Mouse (Mus musculus) T-helper 2 cell (primary cell): Measurements from ENCODE around the gene Rbm7.

ENCODE experiments used
- in situ Hi-C: fragments of 300-600 bp; cut with MboI, MseI; formaldehyde crosslinking; loops from one replicate; pipeline ENCODE4 v1.15.1; 2025; ENCODE audit warnings: high pct_unique_total_duplicates

The Rbm7 gene

GRCm38 (mm10) chr9:48480411-48481213 is 14.5 kb downstream of the Rbm7 start, which contains the start of gene Rexo2:
TSS of gene Rexo2 (minus strand) at chr9:48480623.
- in situ Hi-C loops = loop anchor here (25.0 kb wide), 1 partner anchor 507 kb away; the partner anchor contains the start of gene Usp28

GRCm38 (mm10) chr9:48479838-48480410 is 15.2 kb downstream of the Rbm7 start:
- in situ Hi-C loops = loop anchor here (25.0 kb wide), 1 partner anchor 507 kb away; the partner anchor contains the start of gene Usp28

- in situ Hi-C loops = loop anchor here (25.0 kb wide), 1 partner anchor 508 kb away; the partner anchor contains the start of gene Usp28
Measured at GRCm38 (mm10) chr9:48478808-48479207, 16.3 kb downstream of the Rbm7 start.

GRCm38 (mm10) chr9:48476236-48477165 is 18.6 kb downstream of the Rbm7 start:
- in situ Hi-C loops = loop anchor here (25.0 kb wide), 1 partner anchor 511 kb away; the partner anchor contains the start of gene Usp28

DNA sequence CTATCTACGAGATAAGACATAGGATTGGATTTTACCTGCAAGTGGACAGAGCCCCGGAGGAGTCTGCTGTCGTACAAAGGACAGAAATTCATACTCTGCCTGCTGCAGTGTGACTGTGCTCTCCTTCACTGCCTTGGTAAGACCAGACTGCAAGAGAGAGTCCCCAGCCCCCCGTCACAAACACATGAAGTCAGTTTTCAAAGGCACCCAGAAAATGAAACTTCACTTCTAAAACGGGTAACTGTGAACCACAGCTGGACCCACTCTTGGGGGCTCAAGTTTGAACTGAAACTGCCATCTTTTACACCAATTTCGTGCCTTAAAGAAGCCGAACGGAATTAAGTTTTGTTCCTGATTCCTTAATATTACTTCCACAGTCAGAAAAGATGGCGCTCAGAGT is 20.7 kb downstream of the Rbm7 start:
- in situ Hi-C loops = no loop called here

DNA sequence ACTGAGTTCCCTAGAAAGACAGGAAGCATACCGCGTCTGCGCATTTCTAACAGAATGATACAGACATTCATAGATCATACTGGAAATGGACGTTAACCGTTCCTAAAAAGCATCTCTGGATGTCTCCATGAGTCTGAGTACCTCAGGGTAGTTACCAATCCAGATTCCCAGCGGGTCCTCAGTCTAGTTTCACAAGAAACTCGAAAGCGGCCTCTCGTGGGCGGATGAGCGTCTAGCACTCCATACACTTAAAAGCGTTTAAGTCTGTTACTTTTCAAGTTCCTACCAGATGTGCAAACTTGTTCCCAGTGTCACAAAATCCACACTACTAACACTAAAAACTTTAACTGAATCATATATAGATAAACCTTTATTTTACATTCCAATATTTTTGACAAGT is 22.0 kb downstream of the Rbm7 start:
- in situ Hi-C loops = no loop called here

DNA sequence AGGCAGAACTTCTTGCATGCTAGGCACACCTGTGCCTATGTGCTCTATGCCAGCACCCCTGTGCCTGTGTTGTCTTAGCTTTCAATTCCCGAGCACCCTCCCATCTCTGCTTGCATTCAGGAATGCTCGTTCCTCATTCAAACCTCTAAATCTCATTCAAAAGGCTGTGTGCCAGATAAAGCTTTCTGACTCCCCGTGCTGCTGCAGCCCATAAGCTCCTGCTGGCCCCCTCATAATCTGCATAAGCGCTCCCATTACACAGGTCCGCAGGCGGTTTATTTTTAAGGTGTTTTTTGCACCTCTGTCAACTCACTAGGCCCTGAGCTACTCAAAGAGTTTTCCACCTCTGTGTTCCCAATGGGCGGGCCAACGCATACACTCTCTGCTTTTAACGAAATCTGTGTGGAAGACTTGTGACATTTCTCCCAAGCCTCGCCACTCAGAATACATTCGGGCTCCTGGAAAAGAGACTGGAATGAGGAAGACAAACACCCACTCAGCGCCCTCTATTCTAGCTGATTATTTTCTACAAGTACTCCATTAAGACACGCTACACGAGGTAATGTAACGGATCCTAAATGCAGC is 22.6 kb downstream of the Rbm7 start:
- in situ Hi-C loops = no loop called here

DNA sequence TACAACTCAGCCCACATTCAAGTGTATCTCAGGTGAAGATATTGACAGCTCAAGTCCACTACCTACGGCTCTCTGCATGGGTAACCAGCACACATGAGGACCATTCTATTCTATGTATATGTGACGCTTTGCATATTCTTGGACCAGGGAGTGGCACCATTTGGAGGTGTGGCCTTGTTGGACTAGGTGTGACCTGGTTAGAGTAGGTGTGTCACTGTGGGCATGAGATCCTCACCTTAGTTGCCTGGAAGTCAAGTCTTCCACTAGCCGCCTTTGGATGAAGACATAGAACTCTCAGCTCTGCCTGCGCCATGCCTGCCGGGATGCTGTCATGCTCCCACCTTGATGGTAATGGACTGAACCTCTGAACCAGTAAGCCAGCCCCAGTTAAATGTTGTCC is 27.6 kb downstream of the Rbm7 start:
- in situ Hi-C loops = loop anchor here (5.0 to 10.0 kb wide), 2 partner anchors 95 to 117 kb away; no protein-coding TSS in a partner anchor

DNA sequence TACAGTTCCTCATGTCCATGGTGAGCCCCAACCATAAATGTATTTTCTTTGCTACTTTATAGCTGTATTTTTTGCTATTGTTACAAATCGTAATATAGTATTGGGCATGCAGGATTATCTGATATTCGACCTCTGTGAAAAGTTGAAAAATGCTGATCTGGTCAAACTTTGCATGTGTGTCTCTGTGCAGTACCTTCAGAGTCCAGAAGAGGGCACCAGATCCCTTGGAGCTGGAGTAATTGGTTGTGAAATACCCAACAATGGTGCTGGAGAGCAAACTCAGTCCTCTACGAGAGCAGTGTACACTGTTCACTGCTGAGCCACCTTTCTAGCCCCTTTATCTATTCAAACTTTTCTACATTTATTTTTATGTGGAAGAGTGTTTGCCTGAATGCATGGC is 28.3 kb downstream of the Rbm7 start:
- in situ Hi-C loops = loop anchor here (5.0 to 10.0 kb wide), 2 partner anchors 95 to 118 kb away; no protein-coding TSS in a partner anchor

- in situ Hi-C loops = loop anchor here (5.0 to 10.0 kb wide), 2 partner anchors 97 to 119 kb away; no protein-coding TSS in a partner anchor
Measured at GRCm38 (mm10) chr9:48465671-48466070, 29.4 kb downstream of the Rbm7 start.

DNA sequence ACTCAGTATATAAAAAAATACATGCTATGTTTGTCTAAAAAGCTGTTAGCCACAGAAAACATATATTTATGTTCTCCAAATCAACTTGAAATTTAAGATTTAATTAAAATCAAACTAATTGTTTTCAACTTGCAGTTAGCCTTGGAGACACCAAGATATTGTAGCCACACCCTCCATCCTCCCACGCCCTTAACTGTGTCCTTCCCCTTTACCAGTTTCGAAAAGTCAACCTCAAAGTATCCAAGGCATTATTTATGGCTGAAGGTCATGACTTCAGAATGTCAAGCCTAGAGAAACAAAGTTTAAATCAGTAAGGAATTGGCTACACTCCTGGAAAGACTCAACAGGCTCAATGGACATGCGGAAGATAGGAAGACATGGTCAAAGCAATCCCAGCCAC is 33.6 kb downstream of the Rbm7 start:
- in situ Hi-C loops = loop anchor here (10.0 kb wide), 1 partner anchor 123 kb away; no protein-coding TSS in a partner anchor

DNA sequence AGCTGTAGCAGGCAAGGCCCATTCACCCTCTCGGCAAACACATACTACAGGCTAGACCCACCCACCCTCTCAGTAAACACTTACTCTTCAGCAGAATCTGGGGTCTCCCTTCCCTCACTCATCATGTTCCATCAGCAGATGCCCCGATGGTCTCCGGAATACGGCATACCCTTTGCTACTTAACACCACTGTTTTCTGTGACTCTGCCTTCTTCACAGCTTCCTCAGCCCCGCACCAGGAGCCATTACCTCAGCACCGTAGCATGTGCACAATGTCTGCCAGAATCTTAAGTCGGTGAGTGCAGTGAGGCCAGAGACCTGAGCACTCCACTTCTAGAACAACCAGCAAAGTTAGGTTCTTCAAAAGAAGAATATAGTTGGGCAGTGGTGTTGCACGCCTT is 34.4 kb downstream of the Rbm7 start:
- in situ Hi-C loops = loop anchor here (10.0 kb wide), 1 partner anchor 124 kb away; no protein-coding TSS in a partner anchor

DNA sequence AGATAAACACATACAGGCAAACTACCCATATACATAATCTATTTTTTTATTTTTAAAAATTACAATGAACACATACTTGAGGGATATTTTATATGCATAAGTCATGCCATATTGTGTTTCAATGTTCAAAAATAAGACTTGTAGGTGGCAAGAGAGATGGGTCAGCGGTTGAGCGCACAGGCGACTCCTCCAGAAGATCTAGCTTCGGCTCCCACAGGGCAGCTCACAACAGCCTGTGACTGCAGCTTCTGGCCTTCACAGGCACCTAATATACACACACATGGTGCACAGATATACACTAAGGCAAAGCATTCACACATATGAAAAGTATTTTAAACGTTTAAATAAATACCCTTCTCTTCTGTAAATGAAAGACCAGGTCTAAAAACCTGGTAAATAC is 35.7 kb downstream of the Rbm7 start:
- in situ Hi-C loops = loop anchor here (10.0 kb wide), 1 partner anchor 925 kb away; the partner anchor contains the start of gene Cadm1

- in situ Hi-C loops = loop anchor here (10.0 kb wide), 1 partner anchor 924 kb away; the partner anchor contains the start of gene Cadm1
Measured at GRCm38 (mm10) chr9:48458879-48459278, 36.2 kb downstream of the Rbm7 start.

GRCm38 (mm10) chr9:48455961-48456360 is 39.1 kb downstream of the Rbm7 start:
- in situ Hi-C loops = loop anchor here (10.0 kb wide), 1 partner anchor 921 kb away; the partner anchor contains the start of gene Cadm1

- in situ Hi-C loops = loop anchor here (10.0 kb wide), 1 partner anchor 915 kb away; the partner anchor contains the start of gene Cadm1
Measured at GRCm38 (mm10) chr9:48450066-48450465, 45.0 kb downstream of the Rbm7 start.

DNA sequence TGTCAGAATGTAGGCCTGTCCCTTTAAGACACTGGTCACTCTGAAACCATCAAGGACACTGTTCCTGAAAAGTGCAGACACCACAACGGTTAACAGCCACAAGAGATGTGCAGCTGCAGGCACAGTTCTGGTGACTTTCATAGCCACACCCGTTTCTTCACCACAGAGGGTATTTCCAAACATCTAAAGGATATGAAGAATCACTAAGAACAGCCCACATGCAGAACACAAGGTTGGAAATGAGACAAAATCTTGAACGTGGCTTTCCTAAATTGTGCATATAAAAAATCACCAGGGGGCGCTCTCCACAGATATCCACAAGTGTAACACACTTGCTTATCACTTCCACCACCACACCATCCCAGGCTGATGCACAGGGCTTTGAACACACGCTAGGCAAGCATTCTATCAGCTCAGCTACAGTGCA is 47.3 kb downstream of the Rbm7 start:
- in situ Hi-C loops = no loop called here

DNA sequence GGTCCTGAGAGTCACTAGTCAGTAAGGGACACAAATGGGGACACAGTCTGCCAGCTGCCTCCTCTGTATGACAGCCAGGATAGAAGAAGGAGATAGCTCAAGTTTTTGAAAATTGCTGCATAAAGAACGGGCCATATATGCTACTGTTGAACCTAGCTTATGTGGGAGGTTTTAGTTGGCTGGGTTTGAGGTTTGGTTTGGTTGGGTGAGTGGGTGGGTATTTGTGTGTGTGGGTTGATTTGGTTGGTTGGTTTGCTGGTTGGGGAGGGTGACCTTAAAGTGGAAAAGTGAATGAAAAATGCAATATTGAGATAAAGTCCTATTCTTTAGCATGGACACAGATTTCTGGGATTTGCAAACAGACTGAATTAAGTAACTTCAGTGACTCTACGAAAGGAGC is 50.3 kb downstream of the Rbm7 start:
- in situ Hi-C loops = no loop called here

GRCm38 (mm10) chr9:48443873-48444272 is 51.2 kb downstream of the Rbm7 start:
- in situ Hi-C loops = no loop called here
